Mouse (Mus musculus) erythroblast, embryonic 14.5 days (primary cell): ENCODE data around the gene Kcnk2.

Experiments used
- GATA1 ChIP-seq: IDR thresholded peaks from 2 replicates; pipeline ENCODE4 v1.6.1; 2012; ENCODE audit warnings: low read length, inconsistent platforms, mixed read lengths
- TAL1 ChIP-seq: IDR thresholded peaks from 3 replicates; pipeline ENCODE4 v1.6.1; 2012; ENCODE audit warnings: low read length, inconsistent platforms, mixed read lengths

- TF ChIP-seq TAL1 (no peak), GATA1 (no peak)
Measured at GRCm38 (mm10) chr1:189437126-189437525, 35.1 kb upstream of the Kcnk2 start.
